Mouse (Mus musculus): ENCODE measurements around the gene Spen.

The Spen gene

DNA sequence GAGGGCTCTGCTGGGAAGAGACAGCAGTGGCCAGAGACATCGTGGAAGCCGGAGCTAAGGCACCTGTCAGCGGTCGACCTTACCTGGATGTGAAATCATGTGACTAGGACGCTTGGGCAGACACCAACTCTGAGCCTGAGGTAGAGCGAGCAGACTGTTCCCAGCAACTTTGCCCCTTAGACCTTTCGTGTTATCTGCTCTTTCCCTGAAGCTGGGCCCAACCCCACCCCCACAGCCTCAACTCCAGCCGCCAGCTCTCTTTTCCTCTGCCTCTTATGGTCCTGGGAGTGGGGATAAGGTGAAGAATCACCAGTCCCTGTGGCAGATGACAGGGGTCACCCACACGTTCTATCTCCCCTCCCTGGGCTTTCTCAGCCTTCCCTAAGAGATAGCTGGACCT, 117.5 kb downstream of the Spen start:
- DNase-seq (ENCODE audit: low spot score in 2 of 2) = no peak

DNA sequence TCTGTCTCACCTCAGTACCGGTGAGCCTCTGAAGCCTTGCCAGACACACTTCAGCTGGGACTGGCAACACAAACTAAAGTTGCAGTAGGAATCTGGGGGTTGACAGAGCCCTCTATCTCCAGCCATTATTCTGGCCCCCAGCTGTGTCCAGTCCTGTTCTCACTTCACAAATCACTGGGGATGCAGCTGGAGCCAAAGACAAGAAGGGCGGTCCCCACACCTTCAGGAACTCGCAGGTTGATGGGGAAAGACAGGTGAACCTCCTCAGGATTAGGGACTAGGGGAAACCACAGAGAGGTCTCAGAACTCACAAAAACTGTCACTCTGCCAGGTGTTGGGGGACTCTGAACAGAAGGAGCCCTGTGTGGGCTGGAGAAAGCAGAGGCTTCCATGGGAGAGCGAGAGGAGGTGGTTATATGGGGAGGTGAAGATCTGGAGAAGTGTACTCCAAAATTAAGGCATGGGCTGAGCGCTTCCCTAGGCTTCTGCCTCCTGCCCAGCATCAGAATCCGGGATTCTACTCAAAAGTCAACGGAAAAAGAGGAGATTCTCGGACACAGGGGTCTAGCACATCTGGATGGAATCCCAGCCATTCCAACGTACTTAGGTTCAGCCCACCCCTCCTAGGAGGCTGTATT, 118.1 kb downstream of the Spen start, which contains the start of gene Hspb7:
TSS of gene Hspb7 (plus strand) at position 588 of the 638 bp plus-strand sequence.
- no peak for DNase-seq (ENCODE audit: low spot score in 2 of 2)

DNA sequence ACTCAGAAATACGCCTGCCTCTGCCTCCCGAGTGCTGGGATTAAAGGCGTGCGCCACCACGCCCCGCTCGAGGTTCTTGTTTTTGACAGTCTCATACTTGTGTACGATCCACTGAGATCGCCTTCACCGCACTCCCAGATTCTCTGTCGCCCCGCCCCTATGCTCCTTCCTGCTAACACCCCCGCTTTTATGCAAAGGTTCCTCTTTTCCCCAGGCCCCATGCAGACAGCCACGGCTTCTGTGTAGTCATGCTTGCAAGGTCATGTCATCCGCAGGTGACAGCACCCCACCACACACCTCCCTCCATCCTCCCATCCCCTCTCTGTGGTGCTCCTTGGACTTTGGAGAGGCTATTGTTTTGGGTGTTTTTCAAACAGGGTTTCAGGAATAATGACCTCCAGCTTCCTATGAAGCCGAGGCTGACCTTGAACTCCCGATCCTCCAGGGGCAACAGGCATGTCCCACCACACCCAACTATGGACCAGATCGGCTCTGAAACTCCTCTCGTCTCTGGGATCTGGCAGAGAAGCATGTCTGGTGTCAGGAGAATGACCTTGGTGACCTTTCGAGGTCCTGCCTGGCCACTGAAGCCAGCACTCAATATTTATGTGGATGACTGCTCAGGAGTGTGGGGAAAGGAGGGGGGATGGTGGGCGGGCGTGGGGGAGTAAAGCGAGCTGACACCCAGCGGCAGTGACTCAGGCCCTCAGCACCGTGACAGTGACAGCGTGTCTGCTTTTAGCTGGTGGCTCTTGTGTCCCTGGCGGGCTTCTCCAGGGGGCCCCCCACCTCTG, 118.8 kb downstream of the Spen start:
- no peak for DNase-seq (ENCODE audit: low spot score in 2 of 2)
